Mouse (Mus musculus): ENCODE data around the gene Lrrc8d. TPM values are rescaled to one million over a fixed set of nuclear protein-coding genes. Genes with fewer than 3 reads are reported as not detected.

Lrrc8d gene
- total and polyA plus RNA-seq, 2 experiments from 2014 or later: 16.8 to 37.2 TPM

DNA sequence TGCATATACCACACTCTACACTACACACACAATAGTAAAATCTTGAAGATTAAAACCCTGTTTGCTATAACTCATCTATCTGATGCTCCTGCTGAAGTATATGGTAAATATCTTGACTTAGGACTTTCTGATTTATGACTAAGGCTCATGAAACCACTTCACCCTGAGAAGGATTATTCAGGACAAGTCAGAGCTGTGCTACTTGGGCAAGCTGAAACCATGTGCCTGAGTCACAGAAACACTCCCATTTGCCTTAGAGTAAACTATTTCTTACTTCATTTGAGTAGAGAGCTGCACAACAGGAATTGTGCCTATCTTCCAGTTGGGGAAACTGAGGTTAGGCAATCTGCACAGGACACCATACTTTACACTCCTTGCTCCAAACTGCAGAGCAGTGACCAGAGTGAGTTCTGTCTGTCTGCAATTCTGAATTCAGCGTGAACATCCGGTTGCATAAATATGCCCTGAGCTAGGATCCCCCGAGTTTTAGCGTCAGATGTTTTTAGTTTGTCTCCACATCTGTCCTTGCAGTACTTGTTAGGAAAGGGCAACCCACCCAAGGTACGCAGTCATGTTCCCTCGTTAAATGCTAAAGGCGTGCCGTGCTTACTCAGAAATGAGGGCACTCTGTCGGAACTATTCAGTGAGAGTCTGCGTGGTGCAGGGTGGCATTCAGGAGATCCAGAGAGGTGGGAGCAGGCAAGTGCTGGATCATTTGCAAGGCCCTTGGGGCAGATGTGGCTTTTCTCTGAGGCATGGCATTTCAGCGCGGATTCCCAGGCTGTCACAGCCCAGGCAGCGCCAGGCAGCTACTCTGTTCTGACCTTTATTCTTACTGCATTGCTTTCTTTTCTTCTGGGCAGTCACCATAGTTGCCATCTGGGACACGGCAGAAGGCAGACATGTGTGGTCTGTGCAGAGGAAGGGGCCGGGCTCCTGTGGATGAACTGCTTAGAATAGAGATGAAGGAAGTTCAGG, 123.0 kb downstream of the Lrrc8d start:
- H3K4me3 ChIP-seq (ENCODE audit: low read depth, low read length): no peak overlapping the region
- peaks cover 7% of the 10 kb centered on the region; the same call in 1 of the 2 replicates for H3K4me1 ChIP-seq (ENCODE audit: insufficient read depth)
- H3K9ac ChIP-seq: 0 out of 2 replicates have a peak overlapping the region, but pooled peaks have one; percentile 1
- ATAC-seq (peak; percentile 80), DNase-seq (peak; percentile 33)
- no peaks in the 10 kb centered on the region for H3K36me3 ChIP-seq (ENCODE audit: insufficient read depth)
- H3K9me3 ChIP-seq (ENCODE audit: low read length): no peaks in the 10 kb centered on the region
- no peaks in the 10 kb centered on the region for H3K27me3 ChIP-seq (ENCODE audit: insufficient read depth, low read length)
- H3K4me2 ChIP-seq (ENCODE audit: low read depth): no peak overlapping the region
- TF ChIP-seq CTCF (IDR thresholded peaks at IDR 0.05; ENCODE audit: low read depth): no peak
- 27% methylated on average over 15 of the region's 15 CpGs for WGBS
- H3K27ac ChIP-seq (ENCODE audit: low read depth, low read length): no peak overlapping the region

DNA sequence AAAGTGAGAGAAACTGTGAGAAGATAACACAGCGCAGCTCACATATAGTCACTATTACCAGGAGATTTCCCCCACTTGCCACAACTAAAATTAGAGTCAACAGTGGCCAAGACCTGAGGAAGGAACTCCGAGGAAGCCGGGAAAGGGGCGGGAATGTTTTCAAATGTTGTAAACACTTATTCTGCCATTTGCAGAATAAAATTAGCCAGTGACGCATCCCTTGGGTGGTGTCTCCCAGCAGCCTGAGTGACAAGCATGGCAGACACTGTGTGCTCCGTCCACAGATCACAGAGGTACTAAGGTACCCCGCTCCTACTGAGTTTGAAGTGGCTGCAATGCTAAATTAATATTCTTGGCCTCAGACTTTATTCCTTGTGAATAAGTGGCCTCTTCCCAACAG, 124.5 kb downstream of the Lrrc8d start:
- Histone ChIP-seq H3K36me3 (ENCODE audit: insufficient read depth) (no peaks in the 10 kb centered on the region), H3K9ac (no peak overlapping the region), H3K4me3 (ENCODE audit: low read depth, low read length) (no peak overlapping the region), H3K27ac (ENCODE audit: low read depth, low read length) (no peak overlapping the region), H3K27me3 (ENCODE audit: insufficient read depth, low read length) (no peaks in the 10 kb centered on the region), H3K4me2 (ENCODE audit: low read depth) (no peak overlapping the region), H3K4me1 (ENCODE audit: insufficient read depth) (peaks cover 7% of the 10 kb centered on the region; the same call in 1 of the 2 replicates), H3K9me3 (ENCODE audit: low read length) (no peaks in the 10 kb centered on the region)
- TF ChIP-seq CTCF (IDR thresholded peaks at IDR 0.05; ENCODE audit: low read depth): no peak
- WGBS: 80% methylated on average over 7 of the region's 7 CpGs
- ATAC-seq (no peak), DNase-seq (no peak)

DNA sequence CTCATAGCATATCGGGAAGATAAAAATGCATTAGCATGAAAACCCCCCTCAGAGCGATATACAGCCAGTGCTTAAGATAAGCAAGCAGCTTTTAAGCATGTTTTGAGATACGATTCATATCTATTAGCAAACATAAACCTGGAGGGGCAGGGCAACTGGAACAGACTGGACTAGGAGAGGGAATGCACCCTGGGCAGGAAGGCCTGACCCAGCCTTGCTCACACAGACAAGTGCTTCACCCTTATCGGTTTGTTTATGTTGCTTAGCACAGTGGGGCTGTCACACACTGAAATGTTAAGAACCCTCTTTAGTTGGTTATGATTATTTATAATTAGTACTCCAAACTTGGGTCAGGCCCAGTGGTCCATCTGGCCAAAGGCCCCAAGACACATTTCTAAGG, 125.1 kb downstream of the Lrrc8d start:
- H3K4me2 ChIP-seq (ENCODE audit: low read depth): no peak overlapping the region
- DNase-seq (no peak), ATAC-seq (no peak)
- H3K36me3 ChIP-seq (ENCODE audit: insufficient read depth): no peaks in the 10 kb centered on the region
- no peak overlapping the region for H3K4me3 ChIP-seq (ENCODE audit: low read depth, low read length)
- TF ChIP-seq CTCF (IDR thresholded peaks at IDR 0.05; ENCODE audit: low read depth): no peak
- H3K9me3 ChIP-seq (ENCODE audit: low read length): no peaks in the 10 kb centered on the region
- peaks cover 7% of the 10 kb centered on the region; the same call in 1 of the 2 replicates for H3K4me1 ChIP-seq (ENCODE audit: insufficient read depth)
- WGBS: 84% methylated on average over 4 of the region's 4 CpGs
- no peak overlapping the region for H3K27ac ChIP-seq (ENCODE audit: low read depth, low read length)
- no peak overlapping the region for H3K9ac ChIP-seq
- no peaks in the 10 kb centered on the region for H3K27me3 ChIP-seq (ENCODE audit: insufficient read depth, low read length)

DNA sequence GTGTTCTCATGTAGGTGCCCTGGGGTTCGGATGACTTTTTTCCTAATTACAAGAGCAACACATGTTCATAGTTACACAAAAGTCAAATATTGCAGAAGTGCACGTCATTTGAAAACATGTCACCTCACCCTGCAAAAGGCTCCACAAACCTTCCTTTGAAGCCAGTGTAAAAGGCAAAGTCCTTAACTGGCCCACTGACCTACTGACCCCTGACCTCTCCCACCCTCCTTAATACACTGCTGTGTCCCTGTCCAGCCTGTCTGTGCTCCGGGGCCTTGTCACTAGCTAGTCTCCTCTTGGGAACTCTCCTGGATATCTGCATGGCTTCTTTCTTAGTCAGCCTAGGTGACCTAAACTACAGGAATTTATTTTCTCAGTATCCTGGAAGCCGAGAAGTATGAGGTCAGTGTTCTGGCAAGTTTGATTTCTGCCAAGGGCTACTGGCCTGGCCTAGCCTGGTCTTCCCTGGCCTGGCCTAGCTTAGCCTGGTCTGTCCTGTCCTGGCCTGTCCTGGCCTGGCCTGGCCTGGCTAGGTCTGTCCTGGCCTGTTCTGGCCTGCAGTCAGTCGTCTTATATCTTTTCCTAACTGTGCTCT, 127.2 kb downstream of the Lrrc8d start:
- no peak overlapping the region for H3K4me3 ChIP-seq (ENCODE audit: low read depth, low read length)
- H3K4me2 ChIP-seq (ENCODE audit: low read depth): no peak overlapping the region
- TF ChIP-seq CTCF (IDR thresholded peaks at IDR 0.05; ENCODE audit: low read depth): no peak
- H3K9ac ChIP-seq: no peak overlapping the region
- DNase-seq (no peak), ATAC-seq (no peak)
- no peaks in the 10 kb centered on the region for H3K9me3 ChIP-seq (ENCODE audit: low read length)
- 79% methylated on average over 5 of the region's 5 CpGs for WGBS
- H3K36me3 ChIP-seq (ENCODE audit: insufficient read depth): no peaks in the 10 kb centered on the region
- H3K4me1 ChIP-seq (ENCODE audit: insufficient read depth): peaks cover 7% of the 10 kb centered on the region; the same call in 1 of the 2 replicates
- no peak overlapping the region for H3K27ac ChIP-seq (ENCODE audit: low read depth, low read length)
- no peaks in the 10 kb centered on the region for H3K27me3 ChIP-seq (ENCODE audit: insufficient read depth, low read length)

DNA sequence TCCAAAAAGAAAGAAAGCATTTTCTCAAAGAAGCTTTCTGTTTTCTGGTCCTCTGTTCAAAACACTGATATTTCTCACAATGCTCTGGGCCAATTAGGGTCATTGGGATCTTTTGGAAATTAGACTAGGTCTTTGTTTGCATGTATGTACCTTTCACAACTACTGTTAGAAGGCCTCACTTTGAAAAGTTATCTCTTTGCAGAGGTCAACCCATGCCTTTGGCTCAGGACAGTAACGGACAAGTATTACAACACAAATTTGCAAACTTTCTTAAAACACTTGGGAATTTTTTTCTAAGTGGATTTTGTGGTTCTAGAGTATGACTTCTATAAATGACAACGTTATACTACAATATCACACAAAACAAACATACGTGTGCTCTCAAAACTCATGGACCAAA, 128.3 kb downstream of the Lrrc8d start:
- Histone ChIP-seq H3K27me3 (ENCODE audit: insufficient read depth, low read length) (no peaks in the 10 kb centered on the region), H3K4me2 (ENCODE audit: low read depth) (no peak overlapping the region), H3K36me3 (ENCODE audit: insufficient read depth) (no peaks in the 10 kb centered on the region), H3K9me3 (ENCODE audit: low read length) (no peaks in the 10 kb centered on the region), H3K9ac (no peak overlapping the region), H3K4me3 (ENCODE audit: low read depth, low read length) (no peak overlapping the region), H3K27ac (ENCODE audit: low read depth, low read length) (no peak overlapping the region), H3K4me1 (ENCODE audit: insufficient read depth) (peaks cover 3% of the 10 kb centered on the region; the same call in 1 of the 2 replicates)
- WGBS: 96% methylated on average over 3 of the region's 3 CpGs
- DNase-seq: no peak
- TF ChIP-seq CTCF (IDR thresholded peaks at IDR 0.05; ENCODE audit: low read depth): no peak
- no peak for ATAC-seq

DNA sequence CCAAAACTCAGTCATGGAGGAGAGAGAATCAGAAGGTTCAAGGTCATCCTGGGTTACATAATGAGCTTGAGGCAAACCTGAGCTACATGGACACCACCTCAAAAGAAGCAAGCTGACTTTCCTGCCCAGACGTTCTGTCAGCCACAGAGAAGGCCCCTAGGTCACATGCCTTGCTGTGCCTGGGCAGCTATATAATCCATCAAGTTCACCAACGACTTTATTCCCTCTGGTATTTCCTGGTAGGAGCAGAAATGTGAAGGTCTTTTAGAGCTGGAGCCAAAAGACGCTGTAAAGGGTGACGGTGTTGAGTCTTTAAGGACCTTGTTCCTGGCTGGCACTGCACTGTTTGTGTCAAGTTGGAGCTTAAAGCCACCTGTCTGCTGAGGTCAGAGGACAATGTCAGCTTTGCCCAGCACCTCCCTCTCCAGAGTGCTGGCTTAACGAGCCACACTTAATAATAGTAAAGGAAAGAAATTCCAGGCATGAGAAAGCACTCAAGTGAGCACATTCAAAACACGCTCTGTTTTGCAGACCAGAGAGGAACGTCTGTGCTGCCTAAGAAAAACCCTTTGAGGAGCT, 129.3 kb downstream of the Lrrc8d start:
- Histone ChIP-seq H3K36me3 (ENCODE audit: insufficient read depth) (no peaks in the 10 kb centered on the region), H3K4me1 (ENCODE audit: insufficient read depth) (no peaks in the 10 kb centered on the region), H3K9me3 (ENCODE audit: low read length) (no peaks in the 10 kb centered on the region), H3K4me3 (ENCODE audit: low read depth, low read length) (no peak overlapping the region), H3K9ac (no peak overlapping the region), H3K4me2 (ENCODE audit: low read depth) (no peak overlapping the region), H3K27ac (ENCODE audit: low read depth, low read length) (no peak overlapping the region), H3K27me3 (ENCODE audit: insufficient read depth, low read length) (no peaks in the 10 kb centered on the region)
- no peak for TF ChIP-seq CTCF (IDR thresholded peaks at IDR 0.05; ENCODE audit: low read depth)
- DNase-seq: no peak
- no peak for ATAC-seq
- WGBS: 33% methylated on average over 7 of the region's 7 CpGs
